Mouse (Mus musculus) forebrain, postnatal 0 days (tissue): ENCODE data around the gene Gtf2ird2. TPM values are rescaled to one million over a fixed set of nuclear protein-coding genes. Genes with fewer than 3 reads are reported as not detected.
A peak's percentile ranks its signal among the peaks of the same experiment; 100 is the strongest.

ENCODE experiments used
- ATAC-seq: fragments of 200-750 bp; cut with Nextera tagmentation; 2 replicates; pipeline ENCODE4 v1.8.0; 2017; ENCODE audit warnings: mild to moderate bottlenecking, moderate library complexity
- DNase-seq: peaks from one replicate; pipeline ENCODE4 v3.0.0-alpha.2; 2015
- H3K27ac ChIP-seq: fragments of 300-500 bp; sonication (generic); 2 replicates; pipeline ENCODE4 v1.5.1; 2014; ENCODE audit warnings: low read depth, mild to moderate bottlenecking, antibody characterized with exemption, low read length, moderate library complexity, mixed read lengths
- H3K27me3 ChIP-seq: fragments of 300-500 bp; sonication (generic); 2 replicates; pipeline ENCODE4 v1.6.1; 2014; ENCODE audit warnings: mild to moderate bottlenecking, low read length, mixed read lengths; ENCODE audit not compliant: insufficient read depth
- H3K36me3 ChIP-seq: fragments of 300-500 bp; sonication (generic); 2 replicates; pipeline ENCODE4 v1.6.1; 2014; ENCODE audit warnings: mild to moderate bottlenecking, moderate library complexity; ENCODE audit not compliant: insufficient read depth
- H3K4me1 ChIP-seq: fragments of 300-500 bp; sonication (generic); 2 replicates; pipeline ENCODE4 v1.6.1; 2014; ENCODE audit warnings: antibody characterized with exemption; ENCODE audit not compliant: insufficient read depth
- H3K4me2 ChIP-seq: fragments of 300-500 bp; sonication (generic); 2 replicates; pipeline ENCODE4 v1.6.1; 2014; ENCODE audit warnings: low read depth, mild to moderate bottlenecking, moderate library complexity
- H3K4me3 ChIP-seq: fragments of 300-500 bp; sonication (generic); 2 replicates; pipeline ENCODE4 v1.5.1; 2014; ENCODE audit warnings: low read depth, low read length, mixed read lengths
- H3K9ac ChIP-seq: fragments of 300-500 bp; sonication (generic); 2 replicates; pipeline ENCODE4 v1.6.1; 2014; ENCODE audit warnings: mild to moderate bottlenecking
- H3K9me3 ChIP-seq: fragments of 300-500 bp; sonication (generic); 2 replicates; pipeline ENCODE4 v1.6.1; 2016; ENCODE audit warnings: low read length
- CTCF ChIP-seq: sonication (generic); IDR thresholded peaks from 2 replicates; pipeline ENCODE4 v1.5.1; 2016; ENCODE audit warnings: antibody characterized with exemption, control low read depth, low read depth
- WGBS: fragments of 180-500 bp; shearing (Covaris S2); extraction: QIAGEN DNeasy Blood & Tissue Kit; methylation state at CpG from one replicate; pipeline ENCODE4 v1.1.7; 2014; 5-methylcytosine and 5-hydroxymethylcytosine counted together
- polyA plus RNA-seq: library from polyadenylated mRNA; unstranded; fragments of >200 nt; fragmentation: Nextera tagmentation; extraction: Ambion mirVana; gene quantifications from 2 replicates; pipeline ENCODE4 v1.2.1, GENCODE M21; 2015
- total RNA-seq: library from RNA; depleted of rRNA; stranded (reverse); fragments of >200 nt; gene quantifications from 2 replicates; pipeline ENCODE4 v1.2.3, GENCODE M21; 2014

Gtf2ird2 gene
- total and polyA plus RNA-seq, 2 experiments from 2014 or later: 11.8 to 20.4 TPM

GRCm38 (mm10) chr5:134170167-134170566 is 13.7 kb upstream of the Gtf2ird2 start:
- WGBS: 95% methylated on average over 8 of the region's 8 CpGs
- no peak for ATAC-seq

DNA sequence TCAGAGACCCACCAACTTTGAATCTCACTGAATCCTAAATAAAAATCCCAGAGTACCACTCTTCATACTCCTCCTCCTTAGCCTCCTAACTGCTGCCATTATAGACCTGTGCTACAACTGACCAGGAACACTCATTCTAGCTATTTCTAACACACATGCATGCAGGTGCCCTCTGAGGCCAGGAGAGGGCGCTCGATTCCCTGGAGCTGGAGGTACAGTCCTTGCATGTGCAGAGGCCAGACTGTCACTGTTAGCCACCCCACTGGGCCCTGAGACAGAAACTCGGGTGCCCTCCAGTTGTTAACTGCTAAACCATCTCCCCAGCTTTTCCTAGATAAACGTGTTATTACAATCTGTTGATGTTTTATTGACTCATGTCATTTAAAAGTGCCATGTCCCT is 10.6 kb upstream of the Gtf2ird2 start:
- no peak overlapping the region for H3K9ac ChIP-seq
- H3K27me3 ChIP-seq: no peaks in the 10 kb centered on the region
- H3K4me2 ChIP-seq: no peak overlapping the region
- no peak overlapping the region for H3K27ac ChIP-seq
- peaks cover 11% of the 10 kb centered on the region; the same call in 1 of the 2 replicates for H3K36me3 ChIP-seq
- peaks cover 6% of the 10 kb centered on the region for H3K4me1 ChIP-seq
- 43% methylated on average over 4 of the region's 4 CpGs for WGBS
- no peaks in the 10 kb centered on the region for H3K9me3 ChIP-seq
- no peak for ATAC-seq
- DNase-seq: no peak
- H3K4me3 ChIP-seq: no peak overlapping the region
- peak; percentile 67 for TF ChIP-seq CTCF

More at GRCm38 (mm10) chr5:134170167-134170566, 13.7 kb upstream of the Gtf2ird2 start:
- Histone ChIP-seq H3K27me3 (no peaks in the 10 kb centered on the region), H3K27ac (no peak overlapping the region), H3K4me1 (peaks cover under 1% of the 10 kb centered on the region; the same call in 1 of the 2 replicates), H3K9ac (no peak overlapping the region), H3K36me3 (peaks cover 16% of the 10 kb centered on the region), H3K4me3 (no peak overlapping the region), H3K4me2 (no peak overlapping the region), H3K9me3 (no peaks in the 10 kb centered on the region)
- DNase-seq: no peak
- TF ChIP-seq CTCF: no peak

GRCm38 (mm10) chr5:134175696-134176095 is 8.1 kb upstream of the Gtf2ird2 start:
- TF ChIP-seq CTCF: no peak
- no peak for ATAC-seq
- H3K27me3 ChIP-seq: no peaks in the 10 kb centered on the region

DNA sequence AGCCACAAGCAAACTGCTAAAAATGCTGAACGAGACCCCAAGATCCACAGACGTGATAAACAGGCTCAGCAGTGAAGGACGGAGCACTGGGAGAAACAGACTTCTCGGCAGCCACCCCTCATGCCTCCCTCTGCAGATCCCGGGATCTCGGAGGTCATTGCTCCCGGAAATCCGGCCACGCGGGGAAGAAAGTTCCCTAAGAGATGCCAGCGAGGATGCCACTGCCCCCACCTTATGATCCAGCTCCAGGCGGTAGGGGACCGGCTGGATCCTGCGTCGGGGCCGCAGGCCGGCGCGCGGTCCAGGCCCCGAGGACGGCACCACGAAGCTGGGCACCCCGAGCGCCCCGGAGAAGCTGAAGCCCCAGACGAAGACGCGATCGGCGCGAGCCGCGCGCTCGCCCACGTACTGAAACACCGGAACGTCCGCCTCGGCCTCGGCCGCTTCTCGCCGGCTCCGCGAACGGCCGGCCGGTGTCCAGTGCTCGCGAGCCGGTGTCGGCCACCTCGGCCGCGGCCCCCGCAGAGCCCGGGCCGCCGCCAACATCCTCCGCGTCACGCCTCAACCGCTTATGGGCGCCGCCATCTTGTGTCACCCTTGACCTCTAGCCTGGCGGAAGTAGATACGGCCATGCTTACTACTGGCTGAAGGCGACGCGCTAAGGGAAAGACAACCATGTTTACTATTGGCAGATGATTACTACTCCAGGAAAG is 7.5 kb upstream of the Gtf2ird2 start, which contains the start of gene Rcc1l:
Gene Rcc1l, minus strand, starts transcription at position 606 of the 713 bp plus-strand sequence.
- peak within 1 kb of the TSS; percentile 95 for H3K4me3 ChIP-seq
- no peak for TF ChIP-seq CTCF
- H3K9me3 ChIP-seq: no peaks in the 10 kb centered on the region
- H3K27ac ChIP-seq: peak within 1 kb of the TSS; percentile 81
- peaks cover 7% of the 10 kb centered on the region; the same call in 1 of the 2 replicates for H3K36me3 ChIP-seq
- H3K4me1 ChIP-seq: peaks cover 6% of the 10 kb centered on the region
- no peaks in the 10 kb centered on the region for H3K27me3 ChIP-seq
- DNase-seq (peak; percentile 93), ATAC-seq (peak; percentile 95)
- whole genome bisulfite sequencing: 2% methylated on average over 72 of the region's 72 CpGs
- peak within 1 kb of the TSS; percentile 69 for H3K9ac ChIP-seq
- H3K4me2 ChIP-seq: peak within 1 kb of the TSS; percentile 78

More at GRCm38 (mm10) chr5:134175696-134176095, 8.1 kb upstream of the Gtf2ird2 start:
- peaks cover 6% of the 10 kb centered on the region for H3K4me1 ChIP-seq
- WGBS: 9% methylated on average over 10 of the region's 10 CpGs
- H3K36me3 ChIP-seq: peaks cover 7% of the 10 kb centered on the region; the same call in 1 of the 2 replicates
- H3K9ac ChIP-seq: peak overlapping the region; percentile 69
- peak overlapping the region; percentile 81 for H3K27ac ChIP-seq
- no peaks in the 10 kb centered on the region for H3K9me3 ChIP-seq
- H3K4me3 ChIP-seq: peak overlapping the region; percentile 95
- DNase-seq: no peak
- H3K4me2 ChIP-seq: peak overlapping the region; percentile 78

DNA sequence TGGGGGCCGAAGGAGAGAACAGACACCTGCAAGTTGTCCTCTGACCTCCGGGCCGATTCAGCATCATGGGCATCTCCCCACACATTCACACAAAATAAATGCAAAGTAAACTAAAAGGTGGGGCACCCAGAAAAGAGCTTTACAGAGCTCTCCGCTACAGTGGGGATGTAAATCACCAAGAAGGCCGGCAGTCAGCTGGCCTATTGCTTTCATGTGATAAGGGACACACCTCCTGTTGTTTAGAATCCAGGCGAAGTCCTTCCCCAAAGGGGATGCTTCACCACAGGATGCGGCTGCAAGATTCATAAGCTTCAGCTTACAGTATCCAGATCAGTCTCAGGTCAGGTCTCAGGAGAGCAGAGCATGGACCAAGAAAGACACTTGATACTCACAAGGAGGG is 5.3 kb upstream of the Gtf2ird2 start:
- no peaks in the 10 kb centered on the region for H3K36me3 ChIP-seq
- H3K27ac ChIP-seq: no peak overlapping the region
- peaks cover 16% of the 10 kb centered on the region for H3K4me1 ChIP-seq
- WGBS: 83% methylated on average over 7 of the region's 7 CpGs
- H3K9ac ChIP-seq: no peak overlapping the region
- H3K4me3 ChIP-seq: no peak overlapping the region
- DNase-seq: no peak
- no peak overlapping the region for H3K4me2 ChIP-seq
- no peak for TF ChIP-seq CTCF
- H3K9me3 ChIP-seq: no peaks in the 10 kb centered on the region
- ATAC-seq: no peak
- no peaks in the 10 kb centered on the region for H3K27me3 ChIP-seq

DNA sequence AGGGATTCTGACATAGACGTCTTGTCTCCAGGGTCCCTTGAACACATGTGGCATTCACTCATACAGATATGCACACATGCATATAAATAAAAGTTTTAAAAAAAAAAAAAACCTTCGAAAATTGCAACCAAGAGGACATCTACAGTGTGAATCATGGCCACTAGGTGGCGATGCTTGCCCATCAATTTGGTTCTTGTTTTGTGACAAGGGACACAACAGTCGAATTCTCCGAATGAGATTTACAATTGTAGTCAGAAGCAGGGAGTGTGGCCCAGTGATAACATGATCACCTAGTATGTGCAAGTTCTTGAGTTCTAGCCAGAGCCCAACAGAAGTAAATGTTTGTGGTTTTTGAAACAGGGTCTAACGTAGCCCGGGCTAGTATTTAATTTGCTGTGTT is 3.9 kb upstream of the Gtf2ird2 start:
- no peak overlapping the region for H3K4me3 ChIP-seq
- 0 out of 2 replicates have a peak, but pooled peaks have one; percentile 10 for ATAC-seq
- 21% methylated on average over 7 of the region's 7 CpGs for WGBS
- peaks cover 17% of the 10 kb centered on the region for H3K4me1 ChIP-seq
- TF ChIP-seq CTCF: peak; percentile 90
- DNase-seq: peak; percentile 93
- H3K36me3 ChIP-seq: no peaks in the 10 kb centered on the region
- no peaks in the 10 kb centered on the region for H3K27me3 ChIP-seq
- no peak overlapping the region for H3K4me2 ChIP-seq
- no peak overlapping the region for H3K9ac ChIP-seq
- no peaks in the 10 kb centered on the region for H3K9me3 ChIP-seq
- H3K27ac ChIP-seq: no peak overlapping the region

GRCm38 (mm10) chr5:134182172-134182571 is 1.6 kb upstream of the Gtf2ird2 start:
- DNase-seq (no peak), ATAC-seq (no peak)
- peaks cover 11% of the 10 kb centered on the region; the same call in 1 of the 2 replicates for H3K4me1 ChIP-seq
- no peaks in the 10 kb centered on the region for H3K9me3 ChIP-seq
- no peaks in the 10 kb centered on the region for H3K27me3 ChIP-seq
- no peaks in the 10 kb centered on the region for H3K36me3 ChIP-seq
- H3K27ac ChIP-seq: no peak overlapping the region
- H3K9ac ChIP-seq: no peak overlapping the region
- no peak overlapping the region for H3K4me2 ChIP-seq
- 67% methylated on average over 3 of the region's 3 CpGs for WGBS
- no peak for TF ChIP-seq CTCF
- H3K4me3 ChIP-seq: no peak overlapping the region
